Mouse (Mus musculus) bone marrow, adult 2 months (tissue): ENCODE data around the gene Srbd1. TPM values are rescaled to one million over a fixed set of nuclear protein-coding genes. Genes with fewer than 3 reads are reported as not detected.

Source experiments
- H3K27ac ChIP-seq: fragments of 200-500 bp; 2 replicates; pipeline ENCODE4 v1.5.1; 2012; ENCODE audit warnings: low read depth, mild to moderate bottlenecking, control low read depth, inconsistent platforms, low read length; ENCODE audit not compliant: control insufficient read depth, poor library complexity, insufficient read depth
- H3K4me1 ChIP-seq: fragments of 200-500 bp; 2 replicates; pipeline ENCODE4 v1.6.1; 2011; ENCODE audit warnings: low read length; ENCODE audit not compliant: control insufficient read depth, insufficient read depth
- H3K4me3 ChIP-seq: fragments of 200-500 bp; replicated peaks from 2 replicates; pipeline ENCODE3; 2011; ENCODE audit warnings: mild to moderate bottlenecking, low read depth, low read length, control low read depth; ENCODE audit not compliant: control insufficient read depth
- CTCF ChIP-seq: fragments of 200-500 bp; IDR thresholded peaks from 2 replicates; pipeline ENCODE4 v1.5.1; 2011; ENCODE audit warnings: low read length, control low read depth; ENCODE audit not compliant: control insufficient read depth, insufficient read depth
- POLR2A ChIP-seq: fragments of 200-500 bp; IDR thresholded peaks from 2 replicates; pipeline ENCODE4 v1.6.1; 2011; ENCODE audit warnings: low read depth, mild to moderate bottlenecking, control low read depth, low read length, borderline replicate concordance; ENCODE audit not compliant: control insufficient read depth
- WGBS: fragments of 180-500 bp; shearing (Covaris S2); methylation state at CpG from one replicate; pipeline ENCODE4 v1.1.7; 2018; 5-methylcytosine and 5-hydroxymethylcytosine counted together
- polyA plus RNA-seq: library from polyadenylated mRNA; stranded (reverse); fragments of >200 nt; gene quantifications from 2 replicates; pipeline ENCODE4 v1.2.4, GENCODE M21; 2011; ENCODE audit warnings: low replicate concordance; ENCODE audit not compliant: missing spikeins, insufficient read depth, insufficient read length

The Srbd1 gene
- polyA plus RNA-seq, 1 experiment, result 11.7 TPM

DNA sequence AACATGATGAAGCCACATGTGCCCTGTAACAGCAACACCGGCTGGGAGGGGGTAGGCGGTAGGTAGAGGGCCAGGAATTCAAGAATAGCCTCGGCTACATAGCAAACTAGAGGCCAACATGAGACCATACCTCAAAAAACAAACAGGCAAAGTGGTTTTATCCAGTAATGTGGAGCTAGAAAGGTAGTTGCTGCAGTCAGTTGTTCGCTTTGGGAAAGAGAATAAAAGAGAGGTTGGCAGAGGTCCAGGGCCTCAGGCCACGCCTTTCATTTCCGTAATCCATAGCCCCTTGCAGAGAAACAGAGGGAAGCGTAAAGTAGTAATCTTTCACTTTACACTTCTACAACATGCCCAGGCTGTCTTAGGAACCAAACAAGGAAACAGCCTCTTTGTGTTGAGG, 61.8 kb downstream of the Srbd1 start:
- H3K4me1 ChIP-seq, result peaks cover 1% of the 10 kb centered on the region; the same call in 1 of the 2 replicates
- no peak overlapping the region for H3K27ac ChIP-seq
- H3K4me3 ChIP-seq, result no peak overlapping the region
- TF ChIP-seq POLR2A, result no peak
- no peak for TF ChIP-seq CTCF
- 83% methylated on average over 7 of the region's 7 CpGs for WGBS

DNA sequence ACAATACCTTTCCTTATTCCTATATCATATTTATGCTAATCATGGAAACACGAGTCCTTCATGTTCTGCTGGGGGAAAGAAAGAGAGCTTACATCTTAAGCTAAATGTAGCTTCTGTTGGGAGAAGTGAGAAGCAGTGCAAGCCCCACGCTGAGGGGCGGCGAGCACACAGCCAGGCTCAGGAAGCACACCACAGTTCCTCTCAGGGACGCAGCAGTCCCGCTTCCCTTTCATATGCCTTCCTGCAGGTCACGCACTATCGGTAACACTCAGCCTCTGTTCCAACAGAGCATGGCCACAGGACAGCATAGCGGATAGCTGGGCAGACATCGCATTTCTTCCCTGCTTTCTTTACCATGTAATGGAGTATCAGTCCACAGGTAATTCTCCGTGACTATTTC, 66.9 kb downstream of the Srbd1 start:
- WGBS, result 25% methylated on average over 11 of the region's 11 CpGs
- no peak overlapping the region for H3K27ac ChIP-seq

DNA sequence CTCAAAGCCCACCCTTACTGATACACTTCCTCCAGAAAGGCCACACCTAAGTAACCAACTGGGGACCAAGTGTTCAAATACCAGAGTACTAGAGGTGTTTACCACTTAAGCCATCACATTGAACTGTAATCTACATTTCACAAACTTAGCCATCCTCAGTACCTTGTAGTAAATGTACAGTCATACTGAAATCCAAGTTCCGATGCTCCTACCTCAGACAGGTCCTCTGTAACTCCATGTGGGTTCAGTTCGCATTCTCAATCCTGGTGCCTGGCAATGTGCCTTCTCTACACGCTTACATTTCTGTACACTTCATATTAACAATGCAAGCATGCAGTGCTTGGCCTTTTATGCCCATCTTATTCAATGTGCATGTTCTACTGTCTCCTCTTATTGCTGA, 77.5 kb downstream of the Srbd1 start:
- TF ChIP-seq CTCF (no peak), POLR2A (no peak)
- no peak overlapping the region for H3K27ac ChIP-seq
- no peak overlapping the region for H3K4me3 ChIP-seq
- no peaks in the 10 kb centered on the region; the same call in 1 of the 2 replicates for H3K4me1 ChIP-seq
- 90% methylated on average over 3 of the region's 3 CpGs for WGBS

More for the DNA sequence above, 66.9 kb downstream of the Srbd1 start:
- Histone ChIP-seq H3K4me3 (no peak overlapping the region), H3K4me1 (no peaks in the 10 kb centered on the region; the same call in 1 of the 2 replicates)
- TF ChIP-seq CTCF, result no peak
- no peak for TF ChIP-seq POLR2A

DNA sequence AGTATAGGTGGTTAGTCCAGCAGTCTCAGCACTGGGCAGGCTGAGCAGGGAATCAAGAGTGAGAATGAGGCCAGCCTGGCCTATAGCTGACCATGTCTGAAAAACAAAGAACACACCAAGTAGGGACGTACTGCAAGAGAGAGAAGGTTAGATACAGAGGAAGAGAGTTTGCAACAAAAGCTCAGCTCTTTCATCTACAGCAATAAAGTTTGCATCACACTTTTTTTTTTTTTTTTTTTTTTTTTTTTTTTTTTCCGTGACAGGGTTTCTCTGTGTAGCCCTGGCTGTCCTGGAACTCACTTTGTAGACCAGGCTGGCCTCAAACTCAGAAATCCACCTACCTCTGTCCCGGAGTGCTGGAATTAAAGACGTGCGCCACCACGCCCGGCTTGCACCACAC, 79.1 kb downstream of the Srbd1 start:
- no peak overlapping the region for H3K4me3 ChIP-seq
- 87% methylated on average over 7 of the region's 7 CpGs for WGBS
- TF ChIP-seq CTCF, result no peak
- H3K4me1 ChIP-seq, result no peaks in the 10 kb centered on the region; the same call in 1 of the 2 replicates
- no peak overlapping the region for H3K27ac ChIP-seq

DNA sequence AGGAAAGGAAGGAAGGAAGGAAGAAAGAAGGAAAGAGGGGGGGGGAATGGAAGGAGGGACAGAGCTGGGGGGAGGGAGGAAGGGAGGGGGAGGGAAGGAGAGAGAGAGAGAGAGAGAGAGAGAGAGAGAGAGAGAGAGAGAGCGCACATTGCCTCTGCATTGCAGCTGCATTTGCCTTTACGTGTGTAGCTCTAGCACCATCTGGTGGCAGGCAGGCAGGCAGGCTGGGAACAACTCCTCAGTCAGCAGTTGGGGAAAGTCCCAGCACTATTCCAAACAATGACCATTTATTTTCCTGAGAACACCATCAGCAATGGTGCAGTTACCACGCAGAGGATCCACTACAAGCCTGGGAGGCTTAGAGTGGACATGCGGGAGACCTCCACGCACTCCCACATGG, 81.5 kb downstream of the Srbd1 start:
- no peak overlapping the region for H3K4me3 ChIP-seq
- H3K4me1 ChIP-seq, result no peaks in the 10 kb centered on the region; the same call in 1 of the 2 replicates
- TF ChIP-seq POLR2A, result no peak
- TF ChIP-seq CTCF, result peak; percentile 95
- WGBS, result 39% methylated on average over 5 of the region's 5 CpGs
- no peak overlapping the region for H3K27ac ChIP-seq

DNA sequence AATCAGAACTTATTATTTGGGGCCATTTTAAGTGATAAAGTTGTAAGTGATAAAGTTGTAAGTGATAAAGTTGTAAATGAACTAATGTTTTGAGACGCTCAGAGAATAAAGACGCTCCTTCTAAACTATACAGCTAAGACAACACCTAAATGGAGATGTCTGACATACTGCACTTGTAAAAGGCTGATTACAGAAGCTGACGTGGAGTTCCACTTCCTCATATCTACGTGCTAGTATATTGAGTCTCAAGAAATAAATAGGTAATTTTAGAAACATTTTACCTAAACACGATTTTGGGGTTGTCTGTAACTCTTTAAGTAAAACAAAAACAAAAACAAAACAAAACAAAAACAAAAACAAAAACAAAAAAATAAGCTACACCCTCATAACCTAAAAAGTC, 84.1 kb downstream of the Srbd1 start:
- Histone ChIP-seq H3K27ac (no peak overlapping the region), H3K4me1 (no peaks in the 10 kb centered on the region; the same call in 1 of the 2 replicates), H3K4me3 (no peak overlapping the region)
- TF ChIP-seq CTCF (no peak), POLR2A (no peak)
- 40% methylated on average over 5 of the region's 5 CpGs for WGBS

DNA sequence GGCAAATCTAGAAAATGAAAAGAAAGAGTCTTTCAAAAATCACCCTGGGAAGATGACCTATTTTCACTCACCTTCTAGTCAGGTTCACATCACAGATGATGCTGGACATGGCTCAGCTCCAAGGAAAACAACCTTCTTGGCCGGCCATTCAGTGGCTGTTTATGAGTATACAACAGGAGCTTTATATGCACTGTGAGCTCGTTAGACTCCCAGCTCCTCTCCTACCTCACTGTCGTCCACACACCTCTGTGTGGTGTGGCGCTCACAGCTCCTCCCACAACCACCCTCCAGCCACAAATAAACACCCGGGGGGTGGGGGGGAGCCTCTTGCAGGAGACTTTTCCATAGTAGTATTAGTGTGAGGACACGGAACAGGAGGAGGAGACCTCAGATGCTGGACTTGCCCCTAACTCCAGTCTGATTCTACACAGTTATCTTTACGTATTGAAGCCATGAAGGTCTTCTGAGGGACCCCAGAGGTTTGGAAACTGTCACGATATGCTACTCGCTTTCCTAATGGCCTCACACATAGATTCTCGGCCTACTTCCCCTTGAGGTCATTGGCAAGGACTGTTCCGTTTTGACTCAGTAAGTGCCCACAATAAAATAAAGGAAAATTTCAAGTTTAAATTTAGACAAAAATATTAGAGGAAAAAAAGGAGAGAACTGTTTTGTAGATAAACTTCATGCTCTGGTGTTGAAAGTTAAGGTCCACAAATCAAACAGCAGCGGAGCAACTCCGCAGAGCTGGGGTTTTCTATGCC, 104.6 kb downstream of the Srbd1 start:
- no peak for TF ChIP-seq POLR2A
- TF ChIP-seq CTCF, result no peak
- Histone ChIP-seq H3K4me1 (no peaks in the 10 kb centered on the region), H3K27ac (no peak overlapping the region), H3K4me3 (no peak overlapping the region)
- WGBS, result 82% methylated on average over 13 of the region's 13 CpGs

DNA sequence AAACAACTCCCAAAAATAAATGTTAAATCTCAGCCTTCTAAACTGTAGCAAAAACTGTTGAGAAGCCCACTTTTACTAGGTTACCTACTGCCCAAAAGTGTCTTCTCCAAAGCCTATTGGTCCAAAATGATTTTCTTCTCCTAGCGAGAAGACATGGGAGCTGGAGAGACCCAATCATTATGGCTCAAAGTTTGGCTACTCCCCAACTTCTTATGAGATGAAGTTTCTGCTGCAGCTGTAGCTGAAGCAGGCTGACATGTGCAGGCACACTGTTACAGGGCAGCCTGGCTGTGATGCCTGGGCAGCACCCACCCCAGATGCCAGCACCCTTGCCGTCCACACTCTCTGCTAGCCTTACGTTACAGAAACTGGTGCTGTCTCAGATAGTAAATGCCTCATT, 105.2 kb downstream of the Srbd1 start:
- no peak overlapping the region for H3K4me3 ChIP-seq
- no peak overlapping the region for H3K27ac ChIP-seq
- TF ChIP-seq CTCF, result no peak
- WGBS, result 91% methylated on average over 3 of the region's 3 CpGs
- no peaks in the 10 kb centered on the region for H3K4me1 ChIP-seq

DNA sequence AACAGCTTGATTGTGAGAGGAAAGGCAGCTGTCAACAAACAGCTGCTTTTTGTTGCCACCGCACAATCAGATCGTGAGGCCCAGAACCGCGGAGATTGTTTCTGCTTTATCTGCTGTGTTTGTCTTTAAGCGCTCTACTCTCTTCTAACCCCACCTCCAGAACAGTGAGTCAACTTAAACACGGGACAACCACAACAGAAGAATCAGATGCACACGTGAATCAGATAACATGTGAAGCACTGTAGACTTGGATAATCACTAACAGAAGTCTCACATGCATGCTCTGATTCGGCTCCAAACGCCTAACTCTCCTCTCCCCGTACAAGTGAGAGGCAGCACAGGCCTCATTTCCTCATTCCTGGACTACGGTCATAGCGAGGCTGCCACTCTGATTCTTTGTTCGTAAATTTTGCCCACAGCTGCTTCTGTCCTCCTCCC, 106.7 kb downstream of the Srbd1 start:
- TF ChIP-seq POLR2A, result no peak
- no peak for TF ChIP-seq CTCF
- 75% methylated on average over 13 of the region's 13 CpGs for WGBS

More for the DNA sequence above, 106.7 kb downstream of the Srbd1 start:
- Histone ChIP-seq H3K4me1 (no peaks in the 10 kb centered on the region), H3K4me3 (no peak overlapping the region), H3K27ac (no peak overlapping the region)
